Mouse (Mus musculus): ENCODE results near the gene Rxra.

Gene Rxra

DNA sequence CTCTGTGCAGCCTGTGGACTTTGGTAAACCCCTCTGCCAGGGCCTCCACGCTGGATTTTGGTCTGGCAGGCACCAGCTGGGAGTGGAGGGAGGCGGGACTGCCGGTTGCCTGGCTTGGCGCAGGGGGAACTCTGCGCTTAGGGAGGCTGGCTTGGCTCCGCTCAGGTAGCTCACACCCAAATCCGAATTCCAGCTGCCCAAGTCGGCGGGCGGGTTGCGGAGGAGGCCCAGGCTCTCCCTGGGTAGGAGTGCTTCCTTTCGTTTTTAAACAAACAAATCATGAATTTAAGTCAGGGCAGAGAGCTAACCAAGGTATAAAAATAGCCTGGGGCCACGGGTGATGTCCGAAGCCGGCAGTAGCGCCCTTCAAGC, at the start of gene Rxra:
Rxra (plus strand) TSS at position 335 of the 372 bp plus-strand sequence.
- no peak for DNase-seq

DNA sequence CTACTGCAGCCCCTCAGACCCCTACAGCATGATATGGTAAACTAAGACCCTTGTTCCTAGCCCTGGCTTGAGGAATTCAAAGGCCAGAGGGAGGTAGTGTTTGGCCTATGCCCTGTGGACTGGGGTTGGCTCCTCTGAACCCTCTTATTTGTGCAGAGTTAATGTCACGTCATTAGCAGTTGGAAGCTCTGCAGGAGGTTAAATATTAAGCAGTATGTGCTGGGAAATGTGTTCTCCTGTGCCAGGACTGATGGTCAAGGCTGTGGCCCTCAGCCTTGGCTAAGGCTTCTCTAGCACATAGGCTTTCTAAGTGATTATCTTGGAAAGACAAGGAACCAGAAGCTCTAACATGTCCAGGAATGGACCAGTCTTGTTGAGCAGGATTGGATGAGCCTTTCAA, 49.6 kb upstream of the Rxra start:
- DNase-seq: no peak

DNA sequence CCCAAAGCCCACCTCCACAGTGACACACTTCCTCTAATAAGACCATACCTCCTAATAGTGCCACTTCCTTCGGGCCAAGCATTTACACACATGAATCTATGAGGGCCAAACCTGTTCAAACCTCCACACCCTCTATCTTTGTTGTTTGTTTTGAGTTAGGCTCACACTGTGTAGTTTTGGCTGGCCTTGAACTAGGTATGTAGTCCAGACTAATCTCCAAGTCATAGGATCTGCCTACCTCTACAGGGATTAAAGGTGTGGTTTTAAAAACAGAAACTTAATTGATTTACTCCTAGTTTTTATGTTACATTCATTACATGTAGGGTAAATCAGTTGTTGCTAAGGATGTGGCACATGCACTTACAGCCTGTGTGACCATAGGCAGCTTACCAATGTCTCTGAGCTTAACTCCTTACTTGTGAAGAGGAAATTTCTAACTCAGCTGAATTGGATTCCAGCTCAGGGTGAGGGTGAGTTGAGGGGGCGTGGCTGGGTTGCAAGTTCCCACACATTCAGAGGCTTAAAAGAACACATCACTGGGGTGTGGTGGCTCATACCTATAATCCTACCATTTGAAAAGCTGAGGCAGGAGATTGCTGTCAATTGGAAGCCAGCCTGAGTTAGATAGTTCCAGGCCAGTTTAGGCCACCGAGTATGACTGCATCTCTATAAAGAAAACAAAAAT, 45.5 kb upstream of the Rxra start:
- no peak for DNase-seq

DNA sequence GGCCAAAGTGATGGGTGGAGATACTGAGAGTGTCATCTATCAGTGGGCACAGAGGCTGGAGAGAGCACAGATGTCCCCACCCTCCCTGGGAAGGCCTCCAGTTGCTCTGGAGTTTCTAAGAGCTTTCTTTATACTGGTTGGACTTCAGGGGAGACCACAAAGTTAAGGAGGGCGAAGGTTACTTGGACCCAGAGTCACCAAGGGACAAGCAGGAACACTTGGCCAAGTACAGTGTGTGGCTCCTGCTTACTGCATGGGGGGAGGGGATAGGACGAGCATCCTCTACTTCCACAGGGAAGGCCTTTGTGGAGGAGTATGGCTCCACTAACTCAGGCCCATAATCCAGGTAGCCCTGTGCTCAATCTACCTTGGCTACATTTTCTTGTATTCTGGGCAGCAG, 42.8 kb upstream of the Rxra start:
- no peak for DNase-seq

DNA sequence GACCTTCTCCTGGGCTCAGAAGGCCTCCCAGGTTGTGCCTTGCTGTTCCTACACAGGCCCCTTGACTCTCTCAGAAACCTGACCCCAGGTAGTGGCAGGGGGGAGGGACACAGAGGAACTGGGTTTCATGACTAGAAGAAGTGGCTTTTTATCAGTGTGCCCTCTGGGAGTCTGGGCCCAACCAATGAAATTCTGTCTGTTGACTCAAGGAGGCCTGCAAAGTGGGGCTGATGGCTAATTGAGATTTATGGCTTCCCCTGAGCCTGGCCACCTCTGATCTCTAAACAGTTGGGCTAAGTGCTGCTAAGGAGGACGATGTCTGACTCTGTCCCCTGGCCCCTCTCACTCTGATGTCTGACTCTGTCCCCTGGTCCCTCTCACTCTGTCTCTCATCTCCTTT, 42.2 kb upstream of the Rxra start:
- DNase-seq: no peak

DNA sequence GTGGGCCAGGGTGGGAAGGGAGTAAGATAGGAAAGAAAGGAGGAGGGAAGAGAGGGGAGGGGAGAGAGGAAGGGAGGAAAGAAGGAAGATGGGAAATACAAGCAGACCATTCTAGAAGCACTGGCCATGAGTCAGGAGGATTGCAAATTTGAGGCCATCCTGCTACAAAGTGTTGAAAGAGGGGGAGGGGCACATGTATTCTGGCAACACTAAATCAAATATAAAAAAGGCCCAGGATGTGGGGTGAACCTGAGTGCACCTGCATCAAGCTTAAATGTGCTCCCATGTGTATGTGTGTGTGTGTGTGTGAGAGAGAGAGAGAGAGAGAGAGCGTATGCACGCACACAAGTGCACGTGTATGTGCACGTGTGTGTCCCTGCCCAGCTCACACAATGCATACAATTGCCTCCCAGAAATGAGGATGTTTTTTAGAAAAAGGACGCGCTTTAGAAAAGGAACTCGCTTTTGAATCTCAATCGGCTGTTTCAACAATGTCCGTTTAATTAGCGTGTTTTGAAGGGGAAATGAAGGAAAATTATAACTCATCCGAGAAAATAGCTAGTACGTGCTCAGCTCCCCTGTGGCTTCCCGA, 41.0 kb upstream of the Rxra start:
- peak; percentile 18 for DNase-seq

DNA sequence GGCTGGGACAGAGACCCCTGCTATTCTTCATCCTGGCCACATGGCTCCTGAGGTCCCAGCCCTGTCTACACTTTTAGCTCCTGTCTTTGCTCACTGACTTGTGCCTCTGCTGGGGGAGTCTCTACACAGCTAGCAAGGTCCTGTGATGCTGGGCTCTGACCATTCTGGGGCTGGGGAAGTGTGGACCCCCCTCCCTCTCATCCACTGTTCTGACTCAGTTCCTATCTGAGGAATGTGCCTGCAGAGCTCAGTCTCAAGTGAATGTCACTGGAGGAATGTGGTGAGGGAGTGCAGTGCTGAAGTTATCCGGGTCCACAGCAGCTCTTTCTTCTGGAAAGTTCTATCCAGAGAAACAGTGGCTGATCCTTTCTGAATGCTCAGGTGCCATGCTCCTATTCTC, 39.4 kb upstream of the Rxra start:
- DNase-seq: no peak

DNA sequence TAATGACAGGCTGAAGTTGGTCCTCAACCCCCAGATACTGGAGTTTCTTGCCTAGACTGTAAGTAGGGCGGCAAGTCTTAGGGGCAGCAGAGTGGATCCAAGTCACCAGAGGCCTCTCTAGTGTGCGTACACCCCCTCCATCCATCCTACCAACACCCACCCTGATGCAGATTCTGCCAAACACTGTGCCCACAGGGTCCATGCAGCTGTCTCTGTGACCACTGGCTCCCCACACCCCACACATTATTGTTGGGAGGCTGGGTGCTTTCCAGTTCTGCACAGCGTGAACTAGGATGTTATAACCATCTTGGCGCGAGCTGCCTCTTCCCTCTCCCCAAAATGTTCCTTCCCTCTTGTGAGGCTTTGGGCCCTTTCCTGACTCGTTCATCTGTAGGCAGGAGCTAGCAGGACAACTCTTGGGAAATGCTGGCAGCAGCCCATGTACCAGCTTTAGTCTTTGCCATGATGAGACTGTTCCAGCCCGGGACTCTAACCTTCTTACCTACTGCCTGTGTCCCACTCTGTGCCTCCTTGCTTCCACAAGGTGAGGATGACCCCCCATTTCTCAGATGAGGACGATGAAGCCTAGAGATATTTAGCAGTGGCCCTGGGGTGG, 38.9 kb upstream of the Rxra start:
- DNase-seq: peak; percentile 5

DNA sequence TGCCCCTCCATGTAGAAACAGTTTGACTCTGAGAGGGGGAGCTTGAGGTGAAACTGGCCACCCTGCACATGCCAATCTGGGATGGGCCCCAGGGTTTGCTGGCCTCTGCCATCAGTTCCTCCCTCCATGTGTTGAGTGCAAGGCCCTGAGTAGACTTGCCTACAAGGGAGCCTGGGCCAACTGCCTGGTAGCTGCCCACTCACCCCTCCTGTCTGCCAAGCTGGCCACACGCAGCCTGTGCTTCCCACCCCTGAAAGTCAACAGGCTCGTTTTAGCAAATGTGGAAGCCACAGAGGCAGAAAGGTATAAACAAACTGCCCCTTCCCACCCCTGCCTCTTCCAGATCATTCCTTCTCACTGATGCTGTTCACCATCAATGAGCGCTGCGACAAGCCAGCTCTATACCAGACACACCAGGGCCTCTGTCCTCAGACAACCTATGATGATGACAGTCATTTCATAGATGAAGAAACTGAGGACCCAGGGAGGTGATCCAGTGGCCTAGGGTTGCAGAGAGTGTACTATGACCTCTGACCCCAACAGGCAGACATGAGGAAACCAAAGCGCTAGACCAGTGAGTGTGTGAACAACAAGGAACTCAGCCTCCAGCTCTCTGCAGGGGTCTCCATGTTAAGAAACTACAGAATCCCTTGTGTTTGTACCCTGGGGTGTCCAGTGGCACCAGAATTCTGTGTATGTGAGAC, 36.5 kb upstream of the Rxra start:
- peak; percentile 12 for DNase-seq

DNA sequence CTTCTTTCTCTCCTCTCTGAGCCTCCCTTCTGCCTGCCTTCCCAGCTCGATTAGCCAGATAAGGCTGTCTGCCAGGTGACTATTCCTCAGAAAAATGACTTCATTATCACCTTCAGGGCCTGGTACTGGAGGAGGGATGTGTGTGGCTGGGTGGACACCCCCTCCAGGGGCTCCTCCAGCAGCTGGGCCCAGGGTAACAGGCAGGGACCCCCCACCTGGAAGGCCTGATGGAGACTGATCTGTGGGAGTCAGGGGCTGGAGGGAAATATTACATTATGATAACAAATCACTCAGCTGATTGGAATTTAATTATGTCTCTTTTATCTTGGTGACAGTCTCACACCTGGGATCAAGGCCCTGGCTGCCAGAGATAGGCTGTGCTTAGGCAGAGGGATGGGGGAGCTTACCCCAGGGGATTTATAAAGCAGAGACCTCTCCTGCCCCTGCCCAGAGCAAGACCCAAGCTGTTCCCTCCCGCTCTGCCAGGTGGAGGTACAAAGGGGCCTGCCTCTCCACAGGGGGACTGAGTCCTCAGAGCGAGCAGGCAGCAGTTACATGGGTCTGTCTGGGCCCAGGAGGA, 35.2 kb upstream of the Rxra start:
- DNase-seq: no peak

DNA sequence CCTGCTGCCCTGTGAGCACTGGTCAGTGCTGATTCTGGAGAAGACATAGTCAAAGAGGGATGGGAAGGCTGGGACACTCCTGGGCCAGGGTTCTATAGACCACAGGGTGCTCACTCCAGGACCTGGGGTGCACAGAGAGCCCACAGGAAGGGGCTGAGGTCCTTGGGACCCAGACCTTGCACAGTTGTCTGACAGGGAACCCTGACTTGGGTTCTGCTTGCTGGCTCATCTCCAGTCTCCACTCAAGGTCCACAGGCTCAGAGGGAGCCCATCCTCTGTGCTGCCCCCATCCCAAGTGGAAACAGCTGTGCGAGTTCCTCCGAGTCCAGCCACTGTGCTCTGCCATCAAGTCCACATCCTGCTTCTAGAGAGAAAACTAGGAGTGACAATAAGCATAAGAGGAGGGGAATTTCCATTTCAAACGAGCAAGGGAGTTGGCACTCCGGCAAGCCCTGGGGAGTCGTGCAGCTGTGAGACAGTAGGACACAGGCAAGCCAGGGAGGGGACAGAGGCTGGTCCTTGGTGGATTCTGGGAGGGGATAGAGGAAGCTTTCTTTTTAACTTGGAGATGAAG, 31.6 kb upstream of the Rxra start:
- DNase-seq: no peak

DNA sequence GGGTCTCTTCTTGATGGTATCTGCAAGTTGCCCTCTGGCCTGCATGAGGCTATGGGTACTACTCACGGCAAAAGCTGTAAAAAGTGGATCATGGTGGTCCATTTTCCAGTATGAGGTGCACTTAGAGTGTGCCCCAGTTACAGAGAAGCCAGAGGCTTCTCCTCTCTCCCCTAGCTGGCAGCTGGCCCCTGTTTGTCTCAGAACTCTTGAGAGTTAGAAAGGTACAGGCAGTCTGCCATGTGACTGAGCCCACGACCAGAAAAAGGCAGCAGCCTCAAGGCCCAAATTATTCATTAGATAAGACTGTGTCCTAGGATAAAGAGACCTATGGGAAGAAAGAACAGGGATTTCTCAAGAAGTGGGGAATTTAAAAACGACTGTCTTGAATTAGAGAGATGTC, 30.8 kb upstream of the Rxra start:
- DNase-seq: no peak

DNA sequence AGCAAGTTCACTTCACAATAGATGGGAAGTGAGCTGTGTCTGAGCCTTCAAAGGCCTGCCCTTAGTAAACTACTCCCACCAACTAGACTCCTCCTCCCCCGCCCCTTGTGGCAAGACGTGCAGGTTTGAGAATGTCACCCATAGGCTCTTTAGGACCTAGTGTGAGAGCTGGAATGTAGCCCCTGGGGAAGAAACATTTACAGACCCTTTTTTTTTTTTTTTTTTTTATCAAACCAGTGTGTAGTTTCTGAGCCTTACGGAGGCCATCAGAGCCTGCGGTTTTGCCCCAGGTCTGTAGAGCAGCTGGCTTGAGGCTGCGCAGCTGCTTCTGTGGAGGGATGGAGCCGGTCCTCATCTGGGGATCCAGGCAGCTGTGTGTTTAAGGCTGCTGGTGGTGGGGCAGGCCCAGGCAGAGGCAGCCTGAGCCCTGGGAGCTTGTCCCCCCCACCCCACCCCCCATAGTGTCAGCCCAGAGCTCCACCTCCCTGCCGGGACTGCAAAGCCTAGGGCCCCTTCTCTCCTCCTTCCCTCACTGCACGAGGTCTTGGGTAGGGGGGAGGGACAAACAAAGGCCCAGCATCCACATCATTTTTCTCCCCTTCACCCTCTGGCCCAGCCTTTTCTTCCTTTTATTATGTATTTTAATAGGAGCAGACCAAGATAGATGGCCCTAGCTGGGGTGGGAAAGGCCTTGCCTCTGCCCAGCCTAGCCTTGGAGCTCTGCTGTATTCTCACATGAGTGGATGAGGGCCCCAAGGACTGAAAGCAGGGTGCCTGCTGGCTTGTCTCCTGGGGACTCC, 26.2 kb upstream of the Rxra start:
- DNase-seq: no peak

DNA sequence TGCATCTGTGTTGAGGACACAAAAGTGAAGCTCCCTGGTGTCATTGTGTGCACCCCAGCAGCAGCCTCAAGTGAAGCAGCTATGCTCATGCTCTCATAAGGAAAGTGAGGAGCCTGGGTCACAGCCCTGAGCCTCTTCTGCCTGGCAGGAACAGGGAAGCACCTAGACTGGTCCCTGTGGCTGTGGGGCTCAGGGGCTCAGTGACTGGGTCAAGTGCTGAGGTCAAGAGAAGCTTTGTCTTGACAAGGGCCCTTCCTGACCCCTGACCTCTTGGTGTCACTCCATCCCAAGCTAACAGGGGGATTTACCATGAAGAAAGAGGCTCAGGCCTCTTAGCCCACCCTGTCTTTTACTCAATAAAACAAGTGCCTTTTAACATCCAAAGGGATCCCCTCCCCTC, 25.2 kb upstream of the Rxra start:
- DNase-seq: no peak

DNA sequence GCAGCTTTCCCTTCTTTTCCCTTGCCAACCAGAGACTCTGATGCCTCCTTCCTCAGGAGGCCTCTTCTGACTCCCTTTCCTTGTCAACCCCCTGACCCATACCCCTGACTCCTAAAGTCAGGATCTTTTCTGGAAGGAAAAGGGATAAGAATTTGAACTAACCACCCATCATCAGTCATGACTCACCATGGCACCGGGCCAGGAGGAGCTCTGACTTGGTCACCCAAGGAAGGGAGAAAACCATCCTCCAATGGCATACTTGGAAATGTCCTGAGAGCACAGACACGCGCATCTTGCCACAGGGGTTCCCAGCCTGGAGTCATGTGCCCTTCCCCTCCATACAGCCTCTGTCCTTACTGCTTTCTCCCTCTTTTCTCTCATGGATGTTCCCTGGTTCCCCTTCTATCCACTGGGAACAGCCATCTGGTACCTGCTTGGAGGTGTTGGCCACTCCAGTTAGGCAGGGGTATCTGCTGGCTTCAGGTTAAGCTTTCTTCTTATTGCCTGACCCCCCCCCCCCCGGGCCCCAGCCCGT, 22.7 kb upstream of the Rxra start:
- no peak for DNase-seq

DNA sequence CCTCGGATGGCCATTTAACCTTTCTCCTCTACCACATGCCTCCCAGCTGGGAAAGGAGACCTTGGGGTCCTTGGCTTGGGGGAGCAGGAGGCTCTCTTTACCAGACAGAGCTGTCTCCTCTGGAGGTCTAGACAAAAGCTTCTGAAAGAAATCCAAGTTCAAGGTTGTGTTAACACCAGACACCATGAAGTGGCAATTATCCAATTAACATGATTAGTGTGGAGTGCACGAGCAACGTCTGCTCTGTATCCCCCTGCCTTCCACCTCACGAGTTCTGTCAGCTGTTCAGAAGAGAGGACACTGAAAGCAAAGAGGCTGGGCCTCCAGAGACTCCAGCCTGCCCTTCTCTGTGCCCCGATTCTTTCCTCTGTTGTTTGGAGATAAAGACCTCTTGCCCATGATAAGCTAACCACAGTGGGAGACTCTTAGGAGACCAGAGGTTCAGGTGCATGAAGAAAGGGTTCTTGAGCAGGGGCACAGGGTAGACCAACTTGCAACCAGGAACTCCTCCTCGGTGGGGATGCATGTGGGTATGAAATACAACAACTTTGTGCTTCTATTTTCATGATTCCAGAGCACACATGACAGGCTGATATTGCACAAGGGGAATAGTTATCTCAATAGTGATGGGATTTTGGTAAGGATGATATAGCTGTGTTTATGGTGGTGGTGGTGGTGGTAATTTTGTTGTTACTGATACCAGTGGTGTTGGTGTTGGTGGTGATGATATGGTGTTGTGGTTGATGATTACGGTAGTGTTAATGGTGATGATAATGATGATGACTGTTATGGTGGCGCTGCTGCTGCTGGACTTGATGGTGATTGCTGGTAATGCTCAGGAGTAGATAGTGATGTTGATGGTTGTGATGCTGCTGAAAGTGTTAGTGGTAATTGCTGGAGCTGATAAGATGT, 21.7 kb upstream of the Rxra start:
- DNase-seq: no peak

DNA sequence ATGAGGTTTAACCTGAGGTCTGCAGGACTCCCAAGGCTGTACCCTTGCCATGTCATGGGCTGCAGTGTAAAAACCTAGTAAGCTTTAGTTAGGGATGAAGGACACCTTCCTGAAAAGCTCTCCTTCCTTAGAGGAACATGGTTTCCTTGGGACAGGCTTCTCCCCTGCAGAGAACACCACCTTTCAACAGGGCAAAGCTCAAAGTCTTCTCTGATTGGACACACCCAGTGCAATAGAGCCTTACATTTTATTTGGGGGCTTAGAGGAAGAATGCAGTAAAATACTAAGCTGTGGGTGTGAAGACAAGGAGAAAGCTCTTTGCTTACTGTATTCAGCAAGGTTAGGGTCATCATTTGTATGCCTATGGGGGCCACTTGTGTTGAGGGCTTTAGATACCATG, 19.7 kb upstream of the Rxra start:
- DNase-seq: no peak

DNA sequence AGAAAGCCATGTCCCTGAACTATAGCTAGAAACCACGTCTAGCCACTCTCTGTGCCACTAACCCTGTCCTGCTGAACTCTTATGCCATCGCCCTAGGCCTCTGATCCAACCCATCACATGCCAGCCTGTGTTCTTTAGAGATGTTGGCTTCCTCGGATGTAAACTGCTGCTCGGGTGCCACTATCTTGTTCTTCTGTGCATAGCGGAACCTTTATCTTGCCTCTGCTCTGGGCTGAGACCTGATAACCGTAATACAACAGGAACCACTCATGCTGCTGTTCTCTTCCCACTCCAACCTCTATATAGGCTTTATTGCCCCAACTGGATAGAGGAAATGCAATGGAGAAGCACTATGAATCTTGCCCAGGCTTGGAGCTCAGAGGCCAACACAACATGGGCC, 11.0 kb upstream of the Rxra start:
- no peak for DNase-seq

DNA sequence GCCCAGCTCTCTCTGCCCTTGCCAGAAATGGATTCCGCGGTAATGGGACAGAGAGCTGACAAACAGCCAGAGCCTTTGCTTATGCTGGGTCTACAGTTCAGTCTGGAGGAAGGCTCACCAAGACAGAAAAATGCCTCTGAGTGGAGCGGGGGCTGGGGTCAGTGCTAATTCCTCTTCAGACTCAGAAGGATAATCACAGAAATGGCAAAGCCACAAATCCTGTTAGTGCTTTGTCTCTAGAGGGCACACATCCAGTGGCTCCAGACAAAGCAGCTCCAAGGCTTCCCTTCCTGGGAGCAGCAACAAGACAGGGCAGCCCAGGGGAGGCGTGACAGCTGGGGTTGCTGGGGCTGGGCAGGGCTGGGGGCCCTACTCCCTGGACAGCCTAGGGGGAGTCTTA, 9.5 kb upstream of the Rxra start:
- DNase-seq: no peak

DNA sequence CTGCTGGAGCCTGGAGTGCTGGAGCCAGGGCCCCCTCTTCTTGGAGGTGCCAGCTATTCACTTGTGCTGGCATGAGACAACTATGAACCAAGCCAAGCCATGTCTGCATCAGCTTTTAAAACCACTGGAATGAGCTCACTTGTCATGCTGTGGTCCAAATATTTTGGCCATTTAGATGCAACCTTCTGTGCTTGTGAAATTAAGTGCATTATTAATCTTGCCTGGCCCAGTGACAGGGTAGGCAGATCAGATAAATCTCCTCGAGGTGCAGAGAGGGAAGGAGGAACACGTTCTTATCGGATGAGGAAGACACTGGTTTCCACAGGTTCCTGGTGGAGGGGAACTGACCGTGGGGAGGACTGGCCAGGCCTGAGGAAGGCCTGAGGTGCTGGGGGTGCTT, 8.6 kb upstream of the Rxra start:
- DNase-seq: no peak

DNA sequence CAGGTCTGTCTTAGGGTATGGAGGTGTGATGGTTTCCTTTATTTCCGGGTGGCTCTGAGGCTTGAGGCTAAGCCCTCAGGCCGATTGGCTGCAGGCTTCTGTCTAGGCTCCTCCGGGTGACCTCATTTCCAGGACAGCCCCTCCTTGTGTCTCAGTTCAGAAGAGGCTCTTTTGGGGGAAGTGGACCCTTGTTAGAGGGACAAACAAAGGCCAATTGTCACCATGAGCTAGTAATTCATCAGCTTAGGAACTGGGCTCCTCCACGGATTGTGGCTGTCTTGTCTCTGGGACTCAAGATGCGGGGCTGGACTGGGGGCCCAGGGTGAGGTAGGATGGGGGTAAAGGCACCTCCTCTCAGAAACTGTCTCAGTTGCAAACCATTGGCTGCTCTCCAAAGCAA, 5.5 kb upstream of the Rxra start:
- no peak for DNase-seq

All from layer of hippocampus, adult 9-11 months (tissue).